Mouse (Mus musculus): ENCODE measurements around the gene Acot1. TPM values are rescaled to one million over a fixed set of nuclear protein-coding genes. Genes with fewer than 3 reads are reported as not detected.
"Not testable (repeated sequence)": the region's sequence is repeated elsewhere in the genome, so short reads cannot be mapped to it uniquely, and the experiment has no call there.

Gene Acot1
- total and polyA plus RNA-seq, 3 experiments, result 0.42 TPM; not detected in 2

DNA sequence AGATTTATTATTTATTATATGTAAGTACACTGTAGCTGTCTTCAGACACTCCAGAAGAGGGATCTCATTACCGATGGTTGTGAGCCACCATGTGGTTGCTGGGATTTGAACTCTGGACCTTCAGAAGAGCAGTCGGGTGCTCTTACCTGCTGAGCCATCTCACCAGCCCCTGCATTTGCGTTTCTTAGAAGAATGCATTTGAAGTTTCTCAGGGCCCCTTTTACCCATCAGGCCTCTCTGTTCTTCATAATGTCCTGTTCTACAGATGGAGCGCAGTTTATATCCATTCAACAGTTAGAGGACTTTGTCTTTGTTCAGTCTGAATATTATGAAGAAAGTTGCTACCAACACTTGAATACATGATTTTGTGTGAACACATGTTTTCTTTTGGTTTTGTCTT lies 13.0 kb downstream of the Acot1 start:
- in situ Hi-C loops (cut with MboI; ENCODE audit: low pct_ligation_motif_present, low pct_unique_long_range_greater_than_20kb, low sequenced_read_pairs); dilution Hi-C loops (cut with MboI; ENCODE audit: extremely low pct_ligation_motif_present, extremely low pct_unique_long_range_greater_than_20kb, low sequenced_read_pairs); H3K9me3 ChIP-seq (replicated peaks; ENCODE audit: low read length); H3K27me3 ChIP-seq (replicated peaks); H3K4me3 ChIP-seq (replicated peaks in 1 of 3; ENCODE audit: low read depth in 2 of 3, low read length in 2 of 3, poor library complexity in 1 of 3); H3K4me1 ChIP-seq (ENCODE audit: control insufficient read depth in 1 of 2, insufficient read depth in 2 of 2); DNase-seq (ENCODE audit: extremely low read depth); H3K9ac ChIP-seq (ENCODE audit: insufficient read depth, low read depth); H3K4me2 ChIP-seq (ENCODE audit: insufficient read depth, low read depth, poor library complexity, severe bottlenecking); H3K79me2 ChIP-seq (replicated peaks; ENCODE audit: control insufficient read depth, extremely low read depth, insufficient read depth, poor library complexity, severe bottlenecking); H3K27ac ChIP-seq (ENCODE audit: insufficient read depth, low read depth); H3K36me3 ChIP-seq (replicated peaks in 1 of 2; ENCODE audit: control insufficient read depth in 1 of 2, insufficient read depth in 1 of 2, low read length in 1 of 2): not testable (repeated sequence)
- TF ChIP-seq TBP (conservative IDR thresholded peaks at IDR 0.05; ENCODE audit: low read depth, low read length), result peak; percentile 90

- no peak overlapping the region for H3K4me2 ChIP-seq (ENCODE audit: insufficient read depth, low read depth, poor library complexity, severe bottlenecking)
- TF ChIP-seq MAFK (IDR thresholded peaks at IDR 0.05; ENCODE audit: insufficient replicate concordance, low read length) (no peak), CTCF (conservative IDR thresholded peaks at IDR 0.05 in 1 of 2, IDR thresholded peaks at IDR 0.05 in 1 of 2; ENCODE audit: low read depth in 2 of 2, low read length in 2 of 2) (no peak), RCOR1 (conservative IDR thresholded peaks at IDR 0.05; ENCODE audit: low read depth, low read length) (no peak), PAX5 (IDR thresholded peaks at IDR 0.05; ENCODE audit: low read length) (no peak), CHD1 (IDR thresholded peaks at IDR 0.05; ENCODE audit: low read depth, low read length) (no peak), USF1 (IDR thresholded peaks at IDR 0.05; ENCODE audit: low read depth, low read length) (no peak), CHD2 (IDR thresholded peaks at IDR 0.05; ENCODE audit: low read length) (no peak), ELF1 (IDR thresholded peaks at IDR 0.05; ENCODE audit: low read depth, low read length) (no peak), JUND (conservative IDR thresholded peaks at IDR 0.05; ENCODE audit: low read depth, low read length) (no peak), ZC3H11A (IDR thresholded peaks at IDR 0.05; ENCODE audit: low read depth, low read length) (no peak), JUN (IDR thresholded peaks at IDR 0.05; ENCODE audit: insufficient read depth, low read depth, low read length) (no peak), BHLHE40 (IDR thresholded peaks at IDR 0.05; ENCODE audit: low read depth, low read length) (no peak), NRF1 (IDR thresholded peaks at IDR 0.05; ENCODE audit: low read depth, low read length) (no peak), TCF12 (IDR thresholded peaks at IDR 0.05; ENCODE audit: low read depth, low read length) (no peak), POLR2AphosphoS2 (IDR thresholded peaks at IDR 0.05; ENCODE audit: low read depth, low read length) (no peak), MYC (IDR thresholded peaks at IDR 0.05; ENCODE audit: low read depth, low read length) (no peak), MAZ (IDR thresholded peaks at IDR 0.05; ENCODE audit: low read depth, low read length) (no peak), MEF2A (IDR thresholded peaks at IDR 0.05; ENCODE audit: borderline replicate concordance, low read depth, low read length) (no peak)
- H3K27me3 ChIP-seq (replicated peaks), result no peaks in the 10 kb centered on the region
- no peaks in the 10 kb centered on the region for H3K9me3 ChIP-seq (replicated peaks; ENCODE audit: low read length)
- dilution Hi-C loops (cut with MboI; ENCODE audit: extremely low pct_ligation_motif_present, extremely low pct_unique_long_range_greater_than_20kb, low sequenced_read_pairs), result no loop called here
- DNase-seq (ENCODE audit: extremely low read depth), result no peak
- H3K27ac ChIP-seq (ENCODE audit: insufficient read depth, low read depth), result no peak overlapping the region
- H3K79me2 ChIP-seq (replicated peaks; ENCODE audit: control insufficient read depth, extremely low read depth, insufficient read depth, poor library complexity, severe bottlenecking), result no peaks in the 10 kb centered on the region
- H3K9ac ChIP-seq (ENCODE audit: insufficient read depth, low read depth), result no peak overlapping the region
- H3K4me1 ChIP-seq (ENCODE audit: control insufficient read depth in 1 of 2, insufficient read depth in 2 of 2), result peaks cover 2 to 4% of the 10 kb centered on the region in 2 experiments; a peak in 2 of 4 replicates
- in situ Hi-C loops (cut with MboI; ENCODE audit: low pct_ligation_motif_present, low pct_unique_long_range_greater_than_20kb, low sequenced_read_pairs), result no loop called here
- H3K4me3 ChIP-seq (replicated peaks in 1 of 3; ENCODE audit: low read depth in 2 of 3, low read length in 2 of 3, poor library complexity in 1 of 3), result no peak overlapping the region
- no peaks in the 10 kb centered on the region for H3K36me3 ChIP-seq (replicated peaks in 1 of 2; ENCODE audit: control insufficient read depth in 1 of 2, insufficient read depth in 1 of 2, low read length in 1 of 2)
Observed at GRCm38 (mm10) chr12:84023052-84023745, 13.9 kb downstream of the Acot1 start.

Measured in CH12.LX (cell line).